Mouse (Mus musculus): ENCODE data around the gene C1qtnf5.

C1qtnf5 gene

DNA sequence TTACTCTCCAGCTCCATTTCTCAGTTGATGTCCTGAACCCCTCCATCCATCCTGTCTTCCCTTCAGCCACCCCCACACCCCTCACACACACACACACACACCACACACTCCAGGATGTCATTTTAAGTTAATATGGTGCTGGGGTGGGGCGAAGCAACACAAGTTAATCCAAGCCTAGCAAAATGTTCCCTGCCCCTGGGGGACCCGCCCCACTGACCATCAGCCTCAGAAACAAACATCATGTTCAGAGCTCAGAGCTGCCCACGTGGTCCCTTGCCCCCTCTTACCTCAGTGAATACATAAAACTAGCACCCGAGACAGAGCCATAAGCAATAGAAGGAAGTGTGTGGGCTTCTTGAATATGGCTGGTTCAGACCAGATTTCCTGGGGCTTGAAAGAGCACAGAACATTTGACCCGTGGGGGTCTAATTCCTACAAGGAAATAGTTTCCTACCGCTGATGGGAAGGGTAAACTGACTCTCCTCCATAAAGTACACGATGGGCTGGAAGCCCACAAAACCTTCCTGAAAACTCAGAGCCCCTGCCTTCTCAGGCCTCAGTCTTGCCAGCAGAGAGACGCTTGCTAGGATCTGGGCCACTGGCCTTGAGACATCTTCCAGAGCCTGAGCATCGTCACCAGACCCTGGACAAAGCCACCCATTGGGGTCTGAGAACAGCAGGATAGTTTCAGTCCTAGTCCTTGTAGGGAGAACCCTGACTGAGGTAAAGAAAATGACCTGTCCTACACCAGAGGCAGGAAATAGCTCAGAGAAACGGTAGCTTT, 26.9 kb upstream of the C1qtnf5 start:
- peak in 1 of 2 experiments; percentile 24 for DNase-seq

- DNase-seq: peak; percentile 40 to 42
These were observed 26.1 kb upstream of the C1qtnf5 start for GRCm38 (mm10) chr9:44080953-44081352.

DNA sequence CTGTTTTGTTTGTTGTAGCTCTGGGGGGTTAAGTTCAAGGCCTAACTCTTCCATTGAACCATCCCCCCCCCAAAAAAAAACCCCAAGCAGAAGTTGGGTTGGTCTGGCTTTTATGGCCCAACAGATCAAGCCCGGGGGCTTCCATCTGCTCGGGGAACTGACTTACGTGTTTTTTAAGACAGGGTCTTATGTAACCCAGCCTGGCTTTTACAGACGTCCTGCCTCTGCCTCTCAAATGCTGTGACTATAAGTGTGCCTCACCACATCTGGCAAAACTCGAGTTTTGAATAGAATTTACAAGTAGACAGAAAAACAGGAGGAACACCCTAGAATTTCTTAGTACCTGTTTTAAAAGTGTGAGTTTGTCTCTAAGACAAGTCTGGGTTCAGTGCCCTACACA, 25.5 kb upstream of the C1qtnf5 start:
- peak in 1 of 2 experiments; percentile 6 for DNase-seq

DNA sequence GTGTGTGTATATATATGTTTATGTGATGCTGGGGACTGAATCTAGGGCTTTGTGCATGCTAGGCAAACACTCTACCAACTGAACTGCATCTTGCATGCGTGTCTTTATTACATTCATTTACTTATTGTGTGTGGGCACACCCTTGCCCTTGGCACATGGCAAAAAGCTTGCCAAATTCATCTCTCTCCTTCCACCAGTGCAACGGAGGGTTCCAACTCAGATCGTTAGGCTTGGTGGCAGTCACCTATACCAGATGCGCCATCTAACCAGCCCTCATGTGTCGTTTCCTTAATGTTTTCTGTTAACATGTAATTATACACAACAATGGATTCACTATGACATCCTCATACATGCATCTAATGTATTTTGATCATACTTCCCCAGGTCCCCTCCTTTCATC, 24.8 kb upstream of the C1qtnf5 start:
- DNase-seq: peak in 1 of 2 experiments; percentile 16

DNA sequence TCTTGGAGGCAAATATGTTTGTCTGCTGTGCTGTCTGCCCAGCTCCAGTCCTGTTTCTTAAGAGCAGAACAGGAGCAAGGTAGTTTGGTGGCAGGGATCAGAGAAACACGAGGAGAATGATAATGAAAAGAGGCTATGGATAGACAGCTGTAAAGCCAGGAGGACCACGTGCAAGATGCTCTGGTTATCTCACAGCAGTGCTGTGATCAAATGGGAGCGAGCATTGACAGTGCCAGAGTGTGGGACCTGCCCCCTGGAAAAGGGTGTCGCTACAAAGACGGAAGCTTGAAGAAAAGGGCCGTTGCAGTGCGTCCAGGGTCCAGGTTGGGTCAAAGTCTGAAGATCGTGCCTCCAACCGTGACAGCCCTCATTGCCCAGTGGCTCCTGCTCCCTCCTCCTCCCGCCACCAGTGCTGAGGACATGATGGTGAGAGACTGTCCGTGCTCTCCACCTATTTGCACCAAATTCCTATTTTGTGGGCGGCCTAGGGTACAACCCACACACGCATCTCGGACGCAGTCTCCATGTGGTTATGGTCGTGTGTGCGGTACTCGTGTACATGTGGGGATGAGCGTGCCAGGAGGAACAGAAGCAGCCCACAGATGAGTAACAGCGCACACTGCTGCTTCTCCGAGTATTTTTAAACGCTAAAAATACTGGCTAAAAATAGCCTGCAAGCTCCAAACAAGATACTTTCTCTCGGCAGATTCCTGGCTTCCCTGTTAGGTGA, 23.5 kb upstream of the C1qtnf5 start:
- peak; percentile 55 to 56 for DNase-seq

- DNase-seq: no peak
These were observed 22.8 kb upstream of the C1qtnf5 start for GRCm38 (mm10) chr9:44084236-44084635.

DNA sequence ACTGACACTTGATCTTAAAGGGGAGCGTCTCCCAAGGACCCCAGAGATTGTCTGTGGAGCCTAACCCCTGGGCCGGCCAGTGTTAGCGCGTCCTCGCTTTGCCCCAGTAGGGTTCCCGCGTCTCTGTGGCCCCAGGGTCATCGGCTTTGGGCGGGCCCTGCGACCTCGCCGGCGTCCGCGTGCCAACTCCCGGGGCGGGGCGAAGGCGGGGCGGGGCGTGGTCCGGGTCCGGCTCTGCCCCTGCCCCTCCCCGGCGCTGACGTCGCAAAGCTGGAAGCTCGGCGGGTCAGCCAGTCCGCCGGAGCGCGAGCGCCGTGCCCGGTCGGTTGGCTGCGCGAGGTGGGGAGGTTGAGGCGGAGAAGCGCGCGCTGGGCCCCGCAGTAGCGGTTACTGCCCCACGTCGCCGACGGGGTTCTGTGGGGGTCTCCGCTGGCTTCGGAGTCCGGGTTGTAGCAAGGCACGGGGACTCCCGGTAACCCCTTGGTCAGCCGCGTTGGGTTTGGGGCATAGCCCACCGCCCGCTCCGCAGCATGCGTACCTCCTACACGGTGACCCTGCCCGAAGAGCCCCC, 22.3 kb upstream of the C1qtnf5 start:
- DNase-seq: peak; percentile 98 to 99

- no peak for DNase-seq
These were observed 21.8 kb upstream of the C1qtnf5 start for GRCm38 (mm10) chr9:44085276-44085675.

- DNase-seq: peak; percentile 93 to 94
These were observed 21.0 kb upstream of the C1qtnf5 start for GRCm38 (mm10) chr9:44085741-44086665.

DNA sequence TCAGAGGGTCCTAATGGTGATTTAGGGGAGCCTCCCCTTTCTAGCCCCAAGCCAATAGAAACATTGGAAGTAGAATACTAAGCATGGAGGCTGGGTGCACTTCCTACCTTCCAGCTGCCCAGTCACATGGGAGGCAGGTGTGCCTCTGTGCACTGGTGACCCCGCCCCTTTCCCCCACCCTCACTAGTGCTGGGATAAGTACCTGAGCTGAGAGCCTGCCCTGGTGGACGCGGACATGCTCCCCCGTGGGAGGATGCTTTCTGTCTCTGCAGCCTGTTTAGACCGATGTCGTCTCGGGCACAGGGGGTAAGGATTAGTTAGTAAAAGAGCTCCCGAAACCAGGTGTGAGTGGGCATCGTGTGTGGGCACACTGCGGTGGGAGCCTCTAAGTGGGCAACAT, 20.1 kb upstream of the C1qtnf5 start:
- no peak for DNase-seq

GRCm38 (mm10) chr9:44087761-44088455, 19.1 kb upstream of the C1qtnf5 start:
- peak; percentile 61 to 66 for DNase-seq

DNA sequence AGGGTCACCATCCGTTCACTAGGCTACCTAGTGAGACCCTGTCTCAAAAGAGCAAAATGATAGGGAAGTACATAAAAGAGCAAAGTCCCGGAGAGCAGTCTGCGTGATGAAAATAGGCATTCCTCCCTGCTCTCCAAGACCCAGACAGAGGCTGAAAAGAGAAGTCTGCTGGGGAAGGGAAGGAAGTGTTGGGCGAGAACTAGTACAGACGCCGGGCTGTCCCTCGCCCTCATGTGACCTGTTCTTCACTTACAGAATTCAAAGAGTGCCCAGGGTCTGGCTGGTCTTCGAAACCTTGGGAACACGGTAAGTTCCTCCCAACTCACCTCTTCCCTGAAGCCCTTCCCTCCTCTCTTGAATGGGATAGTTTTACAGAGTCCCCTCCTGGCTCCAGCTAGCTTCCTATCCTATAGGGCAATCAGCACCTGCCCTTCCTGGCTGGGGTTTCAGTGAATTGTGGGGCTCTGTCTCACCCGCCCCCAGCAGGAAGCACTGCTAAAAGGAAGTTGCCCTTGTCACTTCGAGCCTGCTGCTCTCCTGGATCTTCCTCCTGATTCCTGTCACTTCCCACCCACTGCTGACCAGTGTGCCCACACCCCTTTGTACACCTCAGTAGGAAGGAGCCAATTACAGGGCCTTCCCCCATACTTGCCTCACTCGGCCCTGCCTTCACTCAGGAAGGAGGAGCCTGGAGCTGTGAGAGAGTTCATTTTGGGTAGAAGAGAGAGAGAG, 18.0 kb upstream of the C1qtnf5 start:
- DNase-seq: no peak

DNA sequence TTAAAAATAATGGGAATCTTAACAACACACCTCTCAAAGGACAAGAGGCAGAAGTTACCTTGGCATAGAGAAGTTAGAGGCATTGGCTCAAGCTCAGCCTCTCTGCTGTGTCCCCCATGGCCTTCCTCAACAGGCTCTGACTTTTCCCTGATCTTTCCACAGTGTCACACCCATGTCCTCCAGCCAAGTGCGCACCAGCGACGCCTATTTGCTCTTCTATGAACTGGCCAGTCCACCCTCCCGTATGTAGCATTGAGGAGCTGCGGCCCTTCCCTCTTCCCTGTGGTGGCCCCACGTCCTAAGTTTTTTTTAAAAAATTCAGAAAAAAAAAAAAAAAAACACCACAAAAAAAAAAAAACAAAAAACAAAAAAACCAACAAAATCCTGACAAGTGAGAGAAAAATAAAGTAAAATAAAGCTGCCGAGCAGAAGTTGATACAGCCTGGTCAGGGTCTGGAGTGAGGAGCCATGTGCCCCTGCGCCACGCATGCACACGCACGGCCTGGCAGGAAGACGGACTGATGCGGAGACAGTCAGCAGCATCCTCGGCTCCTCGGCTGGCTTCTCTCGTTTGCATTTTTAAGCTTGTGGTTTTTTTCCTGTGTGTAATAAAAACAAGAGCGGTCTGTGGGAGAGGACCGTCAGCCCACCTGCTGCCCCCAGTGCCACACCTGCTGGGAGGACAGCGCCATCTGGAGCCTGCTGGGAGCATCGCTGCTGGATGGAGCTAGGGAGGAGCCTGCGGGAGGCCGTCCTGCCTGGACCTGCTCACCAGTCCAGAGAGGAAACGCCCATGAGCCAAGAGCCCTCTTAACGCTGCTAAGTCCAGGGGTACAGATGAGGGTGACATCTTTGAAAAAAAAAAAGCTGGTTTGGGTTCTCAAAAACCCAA, 13.2 kb upstream of the C1qtnf5 start:
- peak; percentile 88 to 91 for DNase-seq

DNA sequence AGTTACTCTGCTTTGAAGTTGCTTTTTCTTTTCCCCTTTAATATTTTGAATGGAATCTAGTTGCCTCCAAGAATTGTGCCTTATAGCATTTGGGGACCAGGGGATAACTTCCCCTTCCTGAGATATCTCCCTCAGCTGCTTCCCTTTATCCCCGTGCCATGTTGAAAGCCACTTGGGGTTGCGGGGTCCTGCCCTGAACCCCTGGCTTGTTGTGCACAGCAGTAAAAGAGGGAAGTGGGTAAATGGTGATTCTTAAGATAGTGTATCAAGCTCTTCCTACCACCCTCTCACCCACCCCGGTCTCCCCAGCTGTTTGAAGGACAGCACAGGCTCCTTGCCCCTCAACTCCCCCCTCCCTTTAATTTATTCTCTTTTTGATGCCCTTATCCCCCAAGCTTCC, 12.3 kb upstream of the C1qtnf5 start:
- no peak for DNase-seq

- no peak for DNase-seq
These were observed 11.3 kb upstream of the C1qtnf5 start for GRCm38 (mm10) chr9:44095781-44096180.

DNA sequence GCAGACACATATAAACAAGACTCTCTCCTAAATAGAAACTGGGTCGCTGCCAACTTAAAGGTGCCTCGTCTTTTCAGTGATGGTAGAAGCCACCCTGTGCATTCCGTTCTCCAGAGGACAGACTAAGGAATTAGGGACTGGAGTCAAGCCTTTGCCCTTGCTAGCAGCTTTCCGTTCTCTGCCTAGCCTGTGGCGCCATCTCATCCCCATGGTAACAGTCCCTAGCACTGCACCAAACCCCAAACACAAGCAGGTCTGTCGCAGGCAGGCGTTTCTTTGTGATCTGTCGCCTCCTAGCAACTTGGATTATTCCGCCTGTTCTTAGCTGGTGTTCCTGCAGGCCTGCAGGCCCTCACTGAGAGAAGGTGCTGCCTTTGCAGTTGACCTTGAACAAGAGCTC, 10.5 kb upstream of the C1qtnf5 start:
- DNase-seq: no peak

GRCm38 (mm10) chr9:44101490-44101889, 5.6 kb upstream of the C1qtnf5 start, which contains the start of gene Mfrp:
Gene Mfrp (plus strand): TSS chr9:44101729.
- DNase-seq: no peak

DNA sequence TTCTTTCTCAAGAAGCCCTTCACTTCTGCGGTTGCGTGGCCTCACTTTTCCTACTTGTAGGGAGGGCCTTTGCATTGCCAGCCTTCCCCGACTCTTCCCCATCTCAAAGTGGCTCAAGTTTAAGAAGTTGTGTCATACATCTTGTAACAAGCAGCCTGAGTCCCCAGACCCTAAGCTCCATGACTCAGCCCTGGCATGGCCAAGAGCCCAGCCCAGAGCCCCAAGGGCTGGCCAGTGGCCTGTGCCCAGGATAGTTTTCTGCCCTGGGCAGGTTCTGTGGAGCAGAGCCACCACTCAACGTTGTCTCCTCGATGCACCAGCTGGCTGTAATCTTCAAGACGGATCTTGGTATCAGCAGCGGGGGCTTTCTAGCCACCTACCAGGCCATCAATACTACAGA, 2.2 kb upstream of the C1qtnf5 start:
- DNase-seq: no peak

DNA sequence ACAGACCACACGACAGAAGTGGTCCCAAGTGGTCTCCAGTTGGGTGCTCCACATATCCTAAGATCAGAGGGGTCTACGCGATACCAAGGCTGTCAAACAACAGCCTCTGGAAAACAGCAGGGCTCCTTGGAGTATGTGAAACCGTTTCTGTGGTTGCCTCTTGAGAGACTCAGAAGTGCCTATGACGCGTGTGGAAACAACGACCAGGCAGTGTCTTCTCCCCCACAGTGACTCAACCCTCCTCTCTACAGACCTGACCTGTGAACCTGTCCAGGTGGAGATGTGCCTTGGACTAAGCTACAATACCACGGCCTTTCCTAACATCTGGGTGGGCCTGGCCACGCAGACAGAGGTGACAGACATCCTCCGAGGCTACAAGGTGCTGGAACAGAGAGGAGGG, 1.3 kb upstream of the C1qtnf5 start:
- DNase-seq: no peak

- no peak for DNase-seq
These were observed 863 bp upstream of the C1qtnf5 start for GRCm38 (mm10) chr9:44106182-44106581.

All from cerebellum, adult 18-20 months (tissue).